Mouse (Mus musculus) spleen, adult 12 weeks (tissue): ENCODE measurements around the gene Xpnpep1.
A peak's percentile ranks its signal among the peaks of the same experiment; 100 is the strongest.

Experiments used
- DNase-seq: peaks from one replicate; pipeline ENCODE4 v3.0.0; 2022; ENCODE audit warnings: low spot score

The Xpnpep1 gene

DNA sequence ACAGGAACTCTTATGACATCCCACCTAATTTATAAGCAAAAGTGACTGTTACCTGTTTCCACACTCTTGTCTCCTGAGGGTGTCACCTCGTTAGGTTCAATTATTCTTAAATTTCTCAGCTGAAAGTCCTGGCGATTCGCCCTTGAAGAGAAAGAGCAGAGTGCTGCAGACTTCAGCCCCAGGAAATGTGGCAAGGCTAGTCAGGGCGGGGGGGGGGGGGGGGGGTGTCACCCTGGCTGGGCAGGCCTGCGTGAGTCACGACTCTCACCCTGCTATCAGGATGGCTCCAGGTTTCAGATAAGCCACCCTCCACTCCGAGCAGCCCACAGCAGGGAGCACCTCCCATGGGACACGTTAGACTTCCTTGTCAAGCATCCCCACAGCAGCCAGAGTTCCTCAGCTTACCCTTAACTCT, 8.1 kb downstream of the Xpnpep1 start:
- DNase-seq = no peak

DNA sequence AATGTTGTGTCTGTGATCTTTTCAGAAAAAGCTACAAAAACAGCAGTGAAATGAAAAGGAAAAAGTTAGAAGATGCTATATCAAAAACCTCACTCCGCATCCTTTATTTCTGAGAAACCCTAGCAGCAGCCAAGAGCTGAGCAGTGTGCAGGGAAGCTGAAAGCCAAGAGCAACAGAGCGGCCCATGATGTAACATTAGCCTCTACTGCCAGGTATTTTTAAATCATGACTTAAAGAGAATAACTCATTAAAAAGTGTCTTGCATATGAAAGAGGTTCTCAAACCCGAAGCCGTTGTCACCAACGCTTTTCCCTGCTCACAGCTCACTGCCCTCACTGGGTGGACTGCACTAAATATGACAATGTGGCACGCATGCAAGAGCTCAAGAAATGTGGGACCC, 9.7 kb downstream of the Xpnpep1 start:
- no peak for DNase-seq

DNA sequence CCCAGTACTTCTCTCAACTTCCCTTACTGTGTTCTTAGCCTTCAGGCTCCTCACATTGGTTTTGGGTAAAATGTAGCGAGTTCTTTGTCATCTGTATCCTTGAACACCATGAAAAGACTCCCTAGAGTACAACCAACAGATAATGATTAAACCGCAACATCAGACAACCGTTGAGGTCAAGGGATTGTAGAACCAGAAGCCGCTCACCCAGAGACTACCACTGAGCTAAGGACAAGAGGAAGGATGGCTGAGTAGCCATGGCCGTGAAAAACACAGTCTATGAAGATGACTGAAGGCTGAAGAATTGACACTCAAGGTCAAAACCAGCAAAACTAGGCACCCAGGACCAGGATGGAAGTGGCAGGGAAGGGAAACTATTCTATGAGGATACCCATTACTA, 10.3 kb downstream of the Xpnpep1 start:
- no peak for DNase-seq

DNA sequence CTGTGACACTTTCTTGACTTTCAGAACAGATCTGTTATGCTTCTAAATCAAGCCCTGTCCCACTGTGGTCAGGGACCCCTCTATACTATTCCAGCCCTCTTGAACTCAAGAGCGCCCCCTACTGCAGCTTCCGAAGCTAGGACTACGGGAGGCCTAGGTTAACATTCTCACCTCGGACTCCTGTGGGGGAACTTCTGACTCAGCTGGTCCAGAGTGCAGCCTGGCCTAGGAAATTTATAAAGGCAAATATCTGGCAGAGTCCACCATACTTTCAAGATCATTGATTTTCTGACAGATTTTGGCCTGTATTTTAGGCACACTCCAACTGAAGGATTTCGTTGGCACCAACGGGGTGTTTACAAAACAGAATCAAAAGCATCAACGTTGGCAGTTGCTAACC, 11.0 kb downstream of the Xpnpep1 start:
- no peak for DNase-seq

DNA sequence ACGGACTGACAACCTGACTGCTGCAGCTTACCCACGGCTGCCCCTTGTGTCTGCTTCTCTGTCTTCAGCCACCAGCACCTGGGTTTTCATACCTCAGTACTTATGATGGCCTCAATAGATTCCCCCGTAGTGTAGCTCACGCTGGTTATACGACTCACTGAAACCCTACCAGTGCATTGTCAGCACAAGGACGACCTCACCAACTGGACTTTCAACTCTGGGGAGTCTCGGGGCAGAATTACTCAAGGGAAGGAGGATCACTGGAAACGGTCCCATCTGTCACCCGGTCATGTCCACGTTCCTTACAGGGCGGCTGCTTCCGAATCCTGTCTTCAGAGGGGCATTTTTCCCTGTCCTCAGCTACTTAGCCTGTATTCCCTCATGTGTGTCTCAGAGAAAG, 11.8 kb downstream of the Xpnpep1 start:
- DNase-seq = no peak

DNA sequence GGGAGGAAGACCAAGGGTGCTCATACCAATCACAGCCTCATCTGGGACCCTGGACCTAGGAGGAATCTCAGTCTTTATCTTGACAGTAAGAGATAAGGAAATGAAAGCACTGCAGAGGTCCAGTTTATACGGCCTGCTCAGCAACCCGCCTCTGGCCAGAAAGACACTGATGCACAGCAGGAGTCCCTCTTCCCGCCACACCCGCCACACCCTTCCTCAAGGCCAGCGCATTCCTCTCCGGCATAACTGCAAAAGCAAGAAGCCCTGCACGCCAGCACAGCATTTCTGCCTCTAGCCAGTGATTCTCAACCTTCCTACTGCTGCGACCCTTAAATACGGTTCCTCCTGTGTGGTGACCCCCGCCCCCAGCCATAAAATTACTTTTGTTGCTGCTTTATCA, 16.8 kb downstream of the Xpnpep1 start:
- no peak for DNase-seq

DNA sequence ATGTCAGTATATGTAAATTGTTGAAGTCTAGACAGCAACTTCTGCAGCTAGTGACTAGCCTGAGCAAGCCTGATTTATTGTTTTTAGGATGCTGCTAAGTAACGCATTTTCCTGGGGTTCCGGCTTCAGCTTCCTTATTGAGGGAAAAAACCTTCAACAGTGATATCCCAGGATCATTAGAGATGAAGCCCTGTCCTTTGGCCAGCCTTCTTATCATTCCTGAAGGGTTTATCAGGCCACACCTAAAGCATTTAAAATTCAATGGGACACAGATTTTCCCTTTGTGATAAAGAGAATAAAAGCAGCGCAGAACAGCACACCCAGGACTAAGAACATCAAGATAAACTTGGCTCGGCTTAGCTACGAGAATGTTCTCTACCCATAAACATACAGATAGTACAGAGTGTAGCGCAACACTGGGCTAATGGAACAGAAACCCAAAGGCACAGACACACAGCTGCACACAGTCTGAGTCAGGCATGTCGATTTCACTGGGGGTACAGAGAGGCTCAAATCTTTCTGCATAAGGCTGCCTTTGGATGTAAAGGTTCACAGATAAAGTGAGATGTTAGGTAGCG, 17.9 kb downstream of the Xpnpep1 start:
- no peak for DNase-seq

DNA sequence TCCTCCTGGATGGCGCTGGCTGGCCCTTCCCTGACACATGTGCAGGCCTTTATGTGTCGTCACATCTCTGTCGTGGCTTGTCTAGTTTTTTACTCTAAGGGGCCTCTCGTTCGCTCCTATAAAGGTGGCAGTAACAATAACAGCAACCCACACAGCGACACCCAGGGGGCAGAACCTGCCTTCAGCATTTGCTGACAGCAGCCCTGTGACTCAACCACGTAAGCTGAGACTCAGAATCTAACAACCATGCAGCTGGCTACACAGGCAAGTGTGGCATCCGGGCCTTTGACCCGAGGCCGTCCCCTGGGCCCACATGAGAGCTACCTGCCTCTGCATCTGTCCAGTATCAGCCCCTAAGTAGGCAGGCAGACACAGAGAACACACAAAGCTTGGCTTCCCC, 18.5 kb downstream of the Xpnpep1 start:
- DNase-seq = no peak

DNA sequence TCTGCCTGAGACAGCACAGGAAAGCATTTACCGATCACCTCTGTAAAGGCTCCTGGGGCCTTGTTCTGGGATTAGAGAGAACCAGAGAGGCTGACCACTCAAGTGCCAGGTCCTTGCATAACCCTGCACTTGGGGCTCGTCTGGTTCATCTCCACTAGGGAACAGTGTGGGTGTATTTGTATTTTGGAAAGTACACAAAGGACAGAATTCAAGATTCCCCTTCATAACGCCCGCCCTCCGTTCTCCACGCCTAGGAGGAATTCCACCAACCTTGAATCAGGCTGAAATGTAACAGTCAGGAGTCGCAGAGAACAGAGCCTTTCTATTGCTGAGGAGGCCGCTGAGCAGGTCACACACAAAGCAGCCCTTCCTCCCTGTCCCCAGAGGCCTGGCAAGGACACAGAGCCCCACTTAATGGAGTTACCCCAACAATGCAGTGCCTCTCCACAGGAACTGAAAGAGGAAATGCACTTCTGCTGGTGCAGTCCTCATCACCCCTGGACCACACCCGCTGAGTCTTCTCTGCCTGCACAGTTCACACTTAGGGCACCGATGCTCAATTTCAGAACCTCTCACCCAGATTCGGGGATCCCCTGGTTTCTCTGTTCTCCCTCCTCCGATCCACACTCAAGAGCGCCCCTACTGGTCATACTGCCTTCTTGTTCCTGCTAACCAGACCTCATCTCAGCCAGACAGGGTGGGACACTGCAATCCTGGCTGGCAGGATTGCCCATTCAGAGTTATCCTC, 20.1 kb downstream of the Xpnpep1 start:
- peak; percentile 50 for DNase-seq

DNA sequence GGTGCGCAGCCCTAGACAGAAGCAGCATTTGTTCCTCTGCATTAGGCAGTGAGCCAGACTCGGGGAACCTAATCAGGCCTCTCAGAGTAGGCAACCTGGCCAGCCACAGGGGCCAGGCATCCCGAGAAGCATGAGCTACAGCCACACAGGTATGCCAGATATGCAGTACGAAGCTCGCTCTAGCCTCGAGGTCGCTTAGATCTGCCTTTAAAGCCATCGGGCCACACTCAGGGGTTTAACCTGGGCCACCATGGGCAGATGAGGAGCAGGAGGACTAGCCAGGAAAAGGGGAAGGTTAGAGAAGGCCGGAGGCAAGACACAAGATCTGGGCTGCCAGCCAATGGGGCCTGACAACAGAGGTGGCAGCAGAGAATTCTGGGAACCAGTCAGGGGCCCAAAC, 22.1 kb downstream of the Xpnpep1 start:
- DNase-seq = no peak

DNA sequence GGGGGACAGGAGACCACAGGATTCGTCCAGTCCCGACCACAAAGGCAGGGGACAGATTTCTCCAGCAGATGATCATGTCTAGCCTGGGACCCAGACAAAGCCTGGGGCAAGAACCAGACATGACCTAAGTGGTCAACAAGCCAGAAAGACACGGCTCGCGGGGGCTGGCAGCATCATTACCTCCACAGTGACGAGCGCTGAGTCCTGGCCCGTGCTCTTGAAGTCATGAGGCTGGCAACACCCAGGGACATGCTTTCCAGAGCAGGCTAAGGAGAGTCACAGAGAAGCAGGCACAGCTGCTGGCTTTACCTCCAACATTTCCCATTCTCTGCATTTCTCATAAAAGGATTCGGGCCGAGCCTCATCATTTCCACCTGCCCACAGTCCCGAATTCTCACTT, 22.8 kb downstream of the Xpnpep1 start:
- no peak for DNase-seq

DNA sequence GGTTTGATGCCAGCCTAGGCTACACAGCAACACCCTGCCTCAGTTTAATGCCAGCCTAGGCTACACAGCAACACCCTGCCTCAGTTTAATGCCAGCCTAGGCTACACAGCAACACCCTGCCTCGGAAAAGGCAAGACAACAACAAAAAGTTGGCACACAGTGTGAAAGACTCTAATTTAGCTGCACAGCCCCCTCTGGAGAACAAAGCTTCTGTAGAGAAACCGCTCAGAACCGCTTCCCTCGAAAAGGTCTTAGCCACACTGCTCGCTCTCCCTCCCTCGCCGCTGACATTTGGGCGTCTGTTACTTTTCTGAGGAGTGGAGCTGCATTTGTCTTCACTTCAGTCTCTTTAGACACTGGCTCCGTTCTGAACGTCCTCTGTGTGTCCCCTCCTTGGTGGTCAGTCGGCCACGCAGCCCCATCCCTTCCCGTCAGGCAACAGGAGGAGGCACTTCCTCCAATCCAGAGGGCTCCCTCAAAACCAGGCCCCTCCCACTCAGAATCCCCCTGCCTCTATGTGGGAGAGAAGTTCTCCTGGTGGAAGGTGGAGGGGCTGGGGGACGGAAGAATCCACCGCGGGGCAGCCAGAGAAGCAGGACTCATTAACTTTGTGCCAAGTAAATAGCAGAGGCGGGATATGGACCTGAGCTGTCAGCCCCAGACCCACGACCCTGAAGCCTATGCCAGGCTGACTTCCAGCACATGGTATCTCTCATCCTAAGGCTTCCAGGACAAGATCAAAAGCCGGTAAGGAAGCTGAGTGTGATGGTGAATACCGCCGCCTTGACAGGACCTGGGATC, 24.9 kb downstream of the Xpnpep1 start:
- no peak for DNase-seq

DNA sequence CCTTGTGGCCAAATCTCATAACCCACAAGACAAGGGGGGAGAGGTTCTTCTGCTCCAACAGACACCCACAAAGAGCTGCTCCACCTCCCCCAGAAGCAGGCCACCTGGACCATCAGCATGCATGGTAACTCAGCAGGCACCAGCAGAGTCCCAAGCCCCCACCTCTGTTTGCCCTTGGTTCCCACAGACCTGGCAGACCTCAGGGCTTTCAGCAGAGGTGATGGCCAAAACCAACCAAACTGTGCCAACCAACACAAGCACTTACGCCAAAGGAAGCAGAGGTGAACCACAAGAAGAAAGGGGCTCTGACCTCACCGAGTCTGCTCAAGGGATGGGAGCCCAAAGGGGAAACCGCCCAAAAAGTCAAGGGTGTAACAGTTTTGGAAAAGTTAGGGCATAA, 26.3 kb downstream of the Xpnpep1 start:
- no peak for DNase-seq

DNA sequence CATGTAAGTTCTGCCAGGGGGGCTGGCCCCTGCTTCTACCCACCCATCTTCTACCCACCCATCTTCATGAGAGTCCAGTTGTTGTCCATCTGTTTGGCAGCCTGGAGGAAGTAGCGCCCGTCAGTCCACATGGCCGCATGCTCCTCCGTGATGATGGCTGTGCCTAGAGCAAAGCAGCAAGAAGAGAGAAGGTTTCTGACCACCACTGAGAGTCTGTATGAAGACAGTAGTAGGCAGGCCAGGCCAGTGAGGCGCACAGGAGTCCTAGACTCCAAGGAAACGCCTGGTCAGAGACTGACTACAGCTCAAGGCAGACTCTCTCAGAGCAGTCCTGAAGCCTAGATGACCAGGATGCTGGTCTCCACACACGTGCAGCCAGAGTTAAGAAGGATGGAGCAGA, 26.7 kb downstream of the Xpnpep1 start:
- no peak for DNase-seq

DNA sequence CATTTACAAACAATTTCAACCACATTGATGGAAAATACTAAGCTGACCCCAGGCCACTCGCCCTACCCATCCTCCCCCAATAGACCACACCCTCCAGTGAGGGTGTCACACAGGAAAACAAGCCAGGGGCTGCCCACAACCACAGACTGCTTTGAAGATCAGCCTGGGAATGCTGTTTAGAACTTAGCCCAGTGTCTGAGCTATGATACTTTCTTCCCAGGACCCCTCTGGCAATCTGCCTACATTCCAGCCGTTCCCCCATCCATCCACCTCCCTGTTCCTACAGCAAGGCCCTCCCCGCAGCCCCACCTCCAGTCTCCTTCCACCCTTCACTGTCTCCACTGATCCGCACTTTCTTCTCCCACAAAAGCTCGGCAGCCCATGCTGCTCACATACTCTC, 29.1 kb downstream of the Xpnpep1 start:
- DNase-seq = no peak

DNA sequence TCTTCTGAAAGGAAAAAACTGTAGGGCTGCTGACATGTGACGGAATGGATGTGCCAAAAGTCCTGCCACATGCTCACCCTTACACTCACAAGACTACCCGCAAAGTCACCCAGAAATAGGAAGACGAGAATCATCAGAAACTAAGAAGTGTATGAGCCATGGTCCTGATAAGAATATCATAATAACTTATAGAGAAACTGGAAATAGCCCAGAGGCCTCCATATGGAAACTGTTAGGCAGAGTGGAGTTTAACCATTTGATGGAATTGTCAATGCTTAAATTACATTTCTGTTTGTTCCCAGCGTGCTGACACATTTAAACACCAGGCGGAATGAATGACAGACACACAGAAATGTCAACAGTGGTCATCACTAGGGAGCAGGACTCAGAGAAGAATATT, 31.1 kb downstream of the Xpnpep1 start:
- DNase-seq = no peak

DNA sequence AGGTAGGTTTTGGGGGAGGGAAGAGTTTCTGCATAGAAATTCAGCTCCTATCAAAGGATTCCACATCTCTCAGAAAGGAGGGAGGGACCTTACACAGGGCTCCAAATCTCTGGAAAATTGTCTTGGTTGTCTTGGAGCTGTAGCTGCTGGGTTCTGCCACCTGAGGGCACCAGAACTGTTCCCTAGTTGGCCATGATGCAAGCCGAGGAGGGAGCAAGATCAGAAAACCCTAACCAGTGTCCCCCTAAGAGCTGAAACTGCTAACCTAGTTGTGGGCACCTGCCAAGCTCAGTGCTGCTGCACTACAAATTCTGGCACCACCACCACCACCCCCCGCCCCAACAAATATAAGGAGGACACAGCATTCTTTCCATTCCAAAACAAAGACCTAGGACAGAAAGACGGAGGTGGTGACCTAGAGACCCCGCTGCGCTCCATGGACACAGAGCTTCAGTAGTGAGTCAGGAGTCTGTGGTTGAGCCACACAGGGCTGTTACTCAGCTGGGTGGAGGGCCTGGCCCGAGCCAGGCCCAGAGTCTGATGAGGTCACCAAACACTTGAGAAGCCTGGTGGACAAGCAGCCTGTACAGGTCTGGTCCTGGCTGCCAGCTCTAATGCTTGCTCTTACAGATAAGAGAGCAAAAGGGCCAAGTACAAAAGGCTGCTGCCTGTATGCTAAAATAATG, 31.9 kb downstream of the Xpnpep1 start:
- DNase-seq = no peak

DNA sequence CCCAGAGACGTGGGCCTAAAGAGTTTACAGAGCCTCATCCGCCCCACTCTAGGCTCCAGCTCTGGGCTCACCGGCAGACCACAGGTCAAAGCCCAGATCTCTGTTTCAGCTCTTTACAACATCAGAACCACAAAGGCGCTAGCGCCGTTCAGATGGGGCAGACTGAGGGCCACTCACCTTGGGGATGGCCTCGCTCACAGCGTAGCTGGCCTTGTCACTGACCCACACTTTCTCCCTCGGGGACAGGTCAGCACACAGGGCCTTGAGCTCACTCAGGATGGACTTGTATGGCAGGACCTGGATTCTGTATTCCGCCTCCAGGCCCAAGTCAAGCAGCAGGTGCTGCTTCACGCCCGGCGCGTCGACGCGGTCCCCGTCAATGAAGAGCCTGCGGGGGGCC, 34.0 kb downstream of the Xpnpep1 start:
- no peak for DNase-seq

DNA sequence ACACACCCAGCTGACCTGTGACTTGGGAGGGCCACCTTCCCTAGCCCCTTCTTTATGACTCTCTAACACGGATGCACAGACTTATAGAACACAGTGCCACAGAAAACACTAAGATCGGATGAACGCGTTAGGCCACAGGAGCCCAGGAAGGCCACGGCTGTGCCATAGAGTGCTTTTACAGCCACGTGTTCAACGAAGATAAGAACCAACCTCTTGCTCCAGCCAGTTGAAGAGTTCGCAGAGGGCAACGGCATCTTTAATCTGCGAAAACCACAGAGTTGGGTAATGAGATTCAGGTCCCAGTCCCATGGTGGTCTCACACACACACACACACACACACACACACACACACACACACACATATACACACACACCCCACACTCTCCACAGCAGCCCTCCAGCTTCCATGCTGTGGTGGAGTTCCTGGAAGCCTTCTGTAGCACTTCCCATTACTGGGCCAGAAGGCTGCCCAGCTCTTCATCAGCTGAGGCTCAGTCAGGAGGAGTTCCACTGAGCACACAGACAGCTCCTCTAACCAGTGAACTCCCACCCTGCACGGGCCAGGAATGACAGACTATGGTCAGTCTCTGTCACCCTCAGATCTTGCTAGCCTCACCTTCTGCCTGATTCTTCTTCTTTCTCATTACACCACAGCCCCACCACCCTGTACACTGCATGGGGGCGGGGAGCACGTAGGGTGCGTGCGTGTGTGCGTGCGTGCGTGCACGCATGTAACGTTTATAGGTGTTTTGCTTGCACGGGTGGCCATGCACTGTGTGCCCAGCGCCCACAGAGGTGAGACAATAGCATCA, 36.3 kb downstream of the Xpnpep1 start:
- DNase-seq = no peak

DNA sequence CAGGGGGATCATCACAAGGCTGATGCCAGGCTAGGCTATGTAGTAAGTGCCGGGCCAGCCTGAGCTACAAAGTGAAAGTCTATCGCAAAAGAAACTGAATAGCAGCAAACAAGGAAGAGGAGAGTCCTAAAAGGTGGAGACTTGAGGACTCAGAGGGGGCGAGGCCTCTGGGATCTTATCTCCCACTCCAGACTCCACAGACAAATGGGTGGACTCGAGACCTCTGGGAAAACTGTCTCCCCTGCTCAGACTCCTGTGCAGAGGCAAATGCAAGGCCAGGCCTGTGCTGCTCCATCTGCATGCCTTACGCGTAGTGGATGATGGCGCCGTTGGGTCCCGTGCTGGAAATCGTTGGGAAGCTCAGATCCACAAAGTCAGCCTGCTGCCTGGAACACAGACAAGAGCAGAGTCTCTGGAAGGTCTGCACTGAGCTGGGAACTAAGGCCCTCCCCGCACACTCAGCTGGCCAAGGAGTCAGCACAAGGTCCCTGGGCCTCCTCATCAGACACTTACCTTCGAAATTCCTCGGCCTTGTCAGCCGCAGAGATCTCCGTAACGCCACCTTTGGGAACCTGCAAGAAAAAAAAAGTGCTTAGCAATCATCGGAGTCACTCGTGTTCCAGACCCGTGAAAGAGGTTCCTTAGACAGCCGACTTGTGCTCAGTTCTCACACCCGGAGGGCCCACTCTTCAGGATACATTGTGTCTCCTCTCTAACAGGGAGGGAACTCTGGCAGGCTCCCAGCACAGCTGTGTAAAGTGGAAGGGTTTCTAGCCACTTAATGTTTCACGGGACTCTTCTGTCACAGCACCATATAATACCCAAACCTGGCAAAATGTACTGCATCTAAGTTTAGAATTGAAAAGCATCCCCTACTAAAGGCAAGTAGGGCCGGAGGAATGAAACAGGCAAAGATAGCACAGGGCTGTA, 37.6 kb downstream of the Xpnpep1 start:
- no peak for DNase-seq
